Mouse (Mus musculus) ES-E14 (cell line): Measurements from ENCODE around the gene Nkain4.

Experiments
- CHD2 ChIP-seq: IDR thresholded peaks from 2 replicates; pipeline ENCODE4 v1.6.1; 2014; ENCODE audit warnings: mild to moderate bottlenecking, low read depth, low read length, inconsistent platforms
- HCFC1 ChIP-seq: IDR thresholded peaks from 2 replicates; pipeline ENCODE4 v1.6.1; 2012; ENCODE audit warnings: low read length, inconsistent platforms, borderline replicate concordance; ENCODE audit not compliant: insufficient read depth
- MAFK ChIP-seq: IDR thresholded peaks from 2 replicates; pipeline ENCODE4 v1.6.1; 2014; ENCODE audit warnings: mild to moderate bottlenecking, low read depth, low read length, inconsistent platforms; ENCODE audit not compliant: insufficient read depth
- ZC3H11A ChIP-seq: IDR thresholded peaks from 2 replicates; pipeline ENCODE4 v1.6.1; 2012; ENCODE audit warnings: low read depth, mild to moderate bottlenecking, inconsistent platforms, low read length, borderline replicate concordance
- ZNF384 ChIP-seq: IDR thresholded peaks from 2 replicates; pipeline ENCODE4 v1.6.1; 2012; ENCODE audit warnings: low read depth, low read length, inconsistent platforms

- no peak for TF ChIP-seq HCFC1
- TF ChIP-seq CHD2, result no peak
- TF ChIP-seq MAFK, result no peak
- no peak for TF ChIP-seq ZC3H11A
- no peak for TF ChIP-seq ZNF384
Measured at GRCm38 (mm10) chr2:180959605-180960004, 5.1 kb upstream of the Nkain4 start.
